Mouse (Mus musculus): Measurements from ENCODE around the gene Mfsd5.

- TF ChIP-seq POLR2A (IDR thresholded peaks at IDR 0.05; ENCODE audit: insufficient read depth, low read depth, low read length) (no peak), CTCF (IDR thresholded peaks at IDR 0.05; ENCODE audit: insufficient read depth, low read depth, low read length) (no peak)
Observed at GRCm38 (mm10) chr15:102302542-102302941, 23.3 kb downstream of the Mfsd5 start.

Measured in olfactory bulb, adult 2 months (tissue).